Mouse (Mus musculus) CH12.LX (cell line): ENCODE measurements around the gene Rbm3.
A peak's percentile ranks its signal among the peaks of the same experiment; 100 is the strongest.

Experiments
- CHD1 ChIP-seq: IDR thresholded peaks from 2 replicates; pipeline ENCODE4 v1.6.1; 2012; ENCODE audit warnings: low read depth, low read length, improper control_type of control experiment, inconsistent platforms
- CTCF ChIP-seq, 2 experiments: IDR thresholded peaks in 1 of 2; conservative IDR thresholded peaks in 1 of 2; 2 replicates each; pipeline ENCODE4 v1.5.1; 2011 to 2012; ENCODE audit warnings: low read depth in 2 of 2, low read length in 2 of 2, improper control_type of control experiment in 1 of 2, inconsistent platforms in 1 of 2, mild to moderate bottlenecking in 1 of 2, moderate library complexity in 1 of 2
- E2F4 ChIP-seq: IDR thresholded peaks from 2 replicates; pipeline ENCODE4 v1.6.1; 2011; ENCODE audit warnings: low read depth, low read length, improper control_type of control experiment; ENCODE audit not compliant: insufficient replicate concordance
- EP300 ChIP-seq: IDR thresholded peaks from 2 replicates; pipeline ENCODE4 v1.6.1; 2011; ENCODE audit warnings: low read length, improper control_type of control experiment
- GABPA ChIP-seq: IDR thresholded peaks from 2 replicates; pipeline ENCODE4 v1.6.1; 2012; ENCODE audit warnings: low read depth, low read length, improper control_type of control experiment, inconsistent platforms; ENCODE audit not compliant: insufficient replicate concordance
- JUN ChIP-seq: IDR thresholded peaks from 2 replicates; pipeline ENCODE4 v1.6.1; 2011; ENCODE audit warnings: low read depth, mild to moderate bottlenecking, low read length, improper control_type of control experiment, moderate library complexity; ENCODE audit not compliant: insufficient read depth
- MAFK ChIP-seq: IDR thresholded peaks from 2 replicates; pipeline ENCODE4 v1.6.1; 2011; ENCODE audit warnings: low read length, improper control_type of control experiment; ENCODE audit not compliant: insufficient replicate concordance
- MAX ChIP-seq: IDR thresholded peaks from 2 replicates; pipeline ENCODE4 v1.6.1; 2011; ENCODE audit warnings: low read length, improper control_type of control experiment
- MYC ChIP-seq: IDR thresholded peaks from 2 replicates; pipeline ENCODE4 v1.6.1; 2011; ENCODE audit warnings: low read depth, mild to moderate bottlenecking, improper control_type of control experiment, low read length
- POLR2A ChIP-seq: IDR thresholded peaks from 2 replicates; pipeline ENCODE4 v1.6.1; 2011; ENCODE audit warnings: low read depth, mild to moderate bottlenecking, improper control_type of control experiment, low read length
- SIN3A ChIP-seq: IDR thresholded peaks from 2 replicates; pipeline ENCODE4 v1.6.1; 2012; ENCODE audit warnings: low read length, improper control_type of control experiment, inconsistent platforms

- TF ChIP-seq CTCF (conservative IDR thresholded peaks at IDR 0.05 in 1 of 2, IDR thresholded peaks at IDR 0.05 in 1 of 2; ENCODE audit: low read depth in 2 of 2, low read length in 2 of 2) (peak in 1 of 2 experiments; percentile 41; a peak in 2 of 4 replicates), MAX (no peak), POLR2A (no peak), CHD1 (no peak), JUN (no peak), MYC (no peak), SIN3A (no peak), GABPA (no peak), E2F4 (no peak), MAFK (no peak), EP300 (no peak)
Observed at GRCm38 (mm10) chrX:8139480-8139879, 6.2 kb downstream of the Rbm3 start.
